Mouse (Mus musculus): Measurements from ENCODE around the gene Daam1. TPM values are rescaled to one million over a fixed set of nuclear protein-coding genes. Genes with fewer than 3 reads are reported as not detected.

The Daam1 gene
- polyA plus RNA-seq, 1 experiment from 2014 or later: 8.5 TPM

DNA sequence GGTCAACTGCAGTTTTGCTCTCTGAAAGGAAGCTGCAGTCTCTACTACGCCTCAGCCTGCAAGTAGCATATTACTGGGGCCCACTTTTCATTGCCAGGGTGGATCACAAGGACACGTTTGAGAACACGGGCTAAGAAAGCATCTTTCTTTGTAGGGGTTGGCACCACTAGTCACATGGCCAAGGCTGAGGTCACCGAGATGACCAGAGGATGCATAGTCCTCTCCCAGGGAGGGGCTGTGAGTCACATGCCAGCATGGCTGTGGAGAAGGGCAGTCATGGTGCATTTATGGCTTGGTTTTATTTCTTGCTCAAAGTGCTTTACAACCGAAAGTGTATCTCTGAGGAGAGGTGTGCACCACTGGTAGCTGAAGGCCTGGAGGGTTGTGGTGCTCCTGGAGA, 67.4 kb downstream of the Daam1 start:
- WGBS: 79% methylated on average over 5 of the region's 5 CpGs
- Histone ChIP-seq H3K27ac (replicated peaks; ENCODE audit: low read depth, low read length) (no peak overlapping the region), H3K4me1 (ENCODE audit: control insufficient read depth, insufficient read depth, low read length) (no peaks in the 10 kb centered on the region)

DNA sequence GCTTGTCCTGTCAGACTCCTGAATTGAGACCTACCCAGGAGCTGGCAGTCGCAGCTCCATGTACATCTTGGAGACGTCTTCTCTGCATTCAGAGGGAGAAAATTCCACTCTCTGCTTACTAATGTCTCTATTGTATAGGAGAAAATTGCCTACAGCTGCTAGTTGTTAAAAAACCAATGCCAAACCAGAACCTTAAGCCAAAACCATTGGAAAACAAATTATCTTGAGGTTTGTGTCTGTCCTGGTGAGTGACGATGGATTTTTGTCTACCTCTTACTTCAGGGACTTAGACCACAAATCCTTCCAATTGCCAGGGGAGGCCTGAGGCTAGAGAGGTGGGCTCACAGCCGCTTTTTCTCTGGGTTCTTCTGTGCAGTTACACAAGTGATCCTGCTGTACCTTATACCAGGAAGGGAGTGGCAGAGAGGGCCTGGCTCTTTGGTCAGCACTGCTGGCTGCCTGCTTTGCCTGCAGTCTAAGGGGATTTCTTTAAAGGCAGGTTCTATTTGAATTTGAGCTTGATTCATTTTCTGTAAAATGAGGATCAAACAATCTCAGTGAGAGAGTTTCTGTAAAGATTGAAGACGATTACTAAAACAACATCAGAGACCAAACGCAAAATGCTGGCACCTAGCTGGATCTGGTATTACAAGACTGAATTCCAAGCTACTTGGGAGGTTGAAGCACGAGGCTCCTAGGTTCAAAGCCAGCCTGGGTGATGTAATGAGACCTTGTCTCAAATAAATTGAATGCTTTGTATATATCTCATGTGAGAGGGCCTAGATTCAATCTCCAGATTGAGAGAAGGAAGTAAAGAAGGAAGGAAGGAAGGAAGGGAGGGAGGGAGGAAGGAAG, 68.0 kb downstream of the Daam1 start:
- no peak overlapping the region for H3K27ac ChIP-seq (replicated peaks; ENCODE audit: low read depth, low read length)
- H3K27me3 ChIP-seq (ENCODE audit: control insufficient read depth, insufficient read depth, low read length): no peaks in the 10 kb centered on the region
- no peaks in the 10 kb centered on the region; the same call in 1 of the 2 replicates for H3K36me3 ChIP-seq (ENCODE audit: control insufficient read depth, insufficient read depth, low read length)
- no peak overlapping the region for H3K4me3 ChIP-seq (ENCODE audit: low read depth, low read length)
- WGBS: 73% methylated on average over 7 of the region's 7 CpGs
- no peaks in the 10 kb centered on the region for H3K4me1 ChIP-seq (ENCODE audit: control insufficient read depth, insufficient read depth, low read length)
- no peaks in the 10 kb centered on the region for H3K9me3 ChIP-seq (ENCODE audit: control insufficient read depth, low read length)
- DNase-seq (ENCODE audit: low spot score): no peak
- no peak overlapping the region for H3K4me2 ChIP-seq (ENCODE audit: low read depth, severe bottlenecking)
- no peak for ATAC-seq (ENCODE audit: insufficient number of reproducible peaks, low FRiP score, low TSS enrichment, low read depth)
- H3K9ac ChIP-seq (ENCODE audit: low read length): no peak overlapping the region

More for the DNA sequence above, 67.4 kb downstream of the Daam1 start:
- no peak for DNase-seq (ENCODE audit: low spot score)
- Histone ChIP-seq H3K9me3 (ENCODE audit: control insufficient read depth, low read length) (no peaks in the 10 kb centered on the region), H3K4me3 (ENCODE audit: low read depth, low read length) (no peak overlapping the region), H3K9ac (ENCODE audit: low read length) (no peak overlapping the region), H3K36me3 (ENCODE audit: control insufficient read depth, insufficient read depth, low read length) (no peaks in the 10 kb centered on the region; the same call in 1 of the 2 replicates), H3K4me2 (ENCODE audit: low read depth, severe bottlenecking) (no peak overlapping the region), H3K27me3 (ENCODE audit: control insufficient read depth, insufficient read depth, low read length) (no peaks in the 10 kb centered on the region)
- ATAC-seq (ENCODE audit: insufficient number of reproducible peaks, low FRiP score, low TSS enrichment, low read depth): no peak

DNA sequence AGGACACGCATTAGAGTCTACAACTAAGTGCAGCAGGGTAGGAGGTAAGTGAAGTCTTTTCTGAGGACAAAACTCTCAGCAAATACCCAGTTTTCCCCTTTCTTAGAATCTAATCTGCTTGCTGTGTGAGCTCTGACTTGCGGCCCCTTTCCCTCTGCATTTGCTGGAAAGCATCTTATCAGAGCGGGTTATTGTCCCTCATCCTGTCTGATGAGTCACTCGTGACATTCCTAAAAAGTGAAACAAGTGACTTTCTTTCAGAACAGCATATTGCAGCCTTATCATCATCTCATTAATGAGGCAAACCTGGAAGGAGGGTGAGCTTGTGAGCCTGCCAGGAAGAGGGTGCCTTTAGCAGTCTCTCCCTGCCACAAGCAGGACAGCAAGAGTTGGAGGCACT, 68.7 kb downstream of the Daam1 start:
- Histone ChIP-seq H3K4me2 (ENCODE audit: low read depth, severe bottlenecking) (no peak overlapping the region), H3K9ac (ENCODE audit: low read length) (no peak overlapping the region), H3K4me3 (ENCODE audit: low read depth, low read length) (no peak overlapping the region), H3K9me3 (ENCODE audit: control insufficient read depth, low read length) (no peaks in the 10 kb centered on the region), H3K27me3 (ENCODE audit: control insufficient read depth, insufficient read depth, low read length) (no peaks in the 10 kb centered on the region), H3K27ac (replicated peaks; ENCODE audit: low read depth, low read length) (no peak overlapping the region), H3K36me3 (ENCODE audit: control insufficient read depth, insufficient read depth, low read length) (no peaks in the 10 kb centered on the region; the same call in 1 of the 2 replicates), H3K4me1 (ENCODE audit: control insufficient read depth, insufficient read depth, low read length) (no peaks in the 10 kb centered on the region)
- no peak for DNase-seq (ENCODE audit: low spot score)
- no peak for ATAC-seq (ENCODE audit: insufficient number of reproducible peaks, low FRiP score, low TSS enrichment, low read depth)
- 91% methylated on average over 4 of the region's 4 CpGs for WGBS

DNA sequence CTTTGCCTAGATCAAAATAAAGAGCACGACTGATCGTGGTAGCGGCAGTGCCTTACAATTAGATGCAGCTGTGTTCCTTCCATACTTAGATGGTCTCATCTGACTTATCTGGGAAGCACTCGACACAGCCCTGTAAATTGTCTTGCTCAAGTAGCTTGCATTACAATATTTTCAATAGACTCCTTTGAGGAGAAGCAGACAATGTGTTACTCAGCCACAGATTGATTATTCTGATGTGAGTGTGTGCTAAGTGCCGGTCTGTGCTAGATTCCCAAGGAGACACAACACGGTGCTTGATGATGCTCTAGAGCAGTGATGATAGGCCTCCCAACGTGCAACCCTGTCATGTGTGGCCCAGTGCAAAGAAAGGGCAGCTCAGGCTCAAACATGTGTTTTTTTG, 70.3 kb downstream of the Daam1 start:
- 69% methylated on average over 7 of the region's 7 CpGs for WGBS
- H3K27ac ChIP-seq (replicated peaks; ENCODE audit: low read depth, low read length): no peak overlapping the region
- no peaks in the 10 kb centered on the region for H3K27me3 ChIP-seq (ENCODE audit: control insufficient read depth, insufficient read depth, low read length)
- H3K4me3 ChIP-seq (ENCODE audit: low read depth, low read length): no peak overlapping the region
- no peak overlapping the region for H3K9ac ChIP-seq (ENCODE audit: low read length)
- H3K9me3 ChIP-seq (ENCODE audit: control insufficient read depth, low read length): no peaks in the 10 kb centered on the region
- H3K4me2 ChIP-seq (ENCODE audit: low read depth, severe bottlenecking): no peak overlapping the region
- H3K4me1 ChIP-seq (ENCODE audit: control insufficient read depth, insufficient read depth, low read length): no peaks in the 10 kb centered on the region
- ATAC-seq (ENCODE audit: insufficient number of reproducible peaks, low FRiP score, low TSS enrichment, low read depth): no peak
- no peaks in the 10 kb centered on the region; the same call in 1 of the 2 replicates for H3K36me3 ChIP-seq (ENCODE audit: control insufficient read depth, insufficient read depth, low read length)
- no peak for DNase-seq (ENCODE audit: low spot score)

DNA sequence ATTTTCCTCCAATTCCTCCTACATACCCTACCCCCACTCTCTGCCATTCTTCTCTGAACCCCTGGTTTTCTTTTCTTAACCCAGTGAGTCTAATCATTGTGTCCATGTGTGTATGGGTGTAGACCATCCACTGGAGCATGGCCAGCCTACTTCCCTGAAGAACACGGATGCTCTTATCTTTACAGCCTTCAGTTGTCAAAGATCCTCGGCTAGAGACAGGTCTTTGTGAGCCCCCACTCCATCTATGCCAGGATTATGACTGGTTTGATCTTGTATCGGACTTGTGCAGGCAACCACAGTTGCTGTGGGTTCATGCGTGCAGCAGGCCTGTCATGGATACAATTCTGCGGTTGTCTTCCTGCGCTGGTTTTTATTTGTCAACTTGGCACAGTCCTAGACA, 71.0 kb downstream of the Daam1 start:
- 93% methylated on average over 6 of the region's 6 CpGs for WGBS
- DNase-seq (ENCODE audit: low spot score): no peak
- no peak for ATAC-seq (ENCODE audit: insufficient number of reproducible peaks, low FRiP score, low TSS enrichment, low read depth)

DNA sequence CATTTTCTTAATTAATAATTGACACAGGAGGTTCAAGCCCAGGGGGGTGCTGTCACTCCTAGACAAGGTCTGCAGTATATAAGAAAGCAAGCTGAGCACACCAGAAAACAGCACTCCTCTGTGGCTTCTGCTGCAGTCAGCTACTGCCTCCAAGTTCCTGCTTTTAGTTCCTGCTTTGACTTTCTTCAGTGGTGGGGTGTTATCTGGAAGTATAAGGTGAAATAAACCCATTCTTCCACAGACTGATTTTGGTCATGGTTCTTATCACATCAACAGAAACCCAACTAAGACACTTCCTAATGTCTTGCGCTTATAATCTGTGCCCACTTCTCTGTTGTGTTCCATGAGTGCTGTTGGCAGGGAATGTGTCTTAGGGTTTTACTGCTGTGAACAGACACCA, 71.4 kb downstream of the Daam1 start:
- Histone ChIP-seq H3K27me3 (ENCODE audit: control insufficient read depth, insufficient read depth, low read length) (no peaks in the 10 kb centered on the region), H3K4me3 (ENCODE audit: low read depth, low read length) (no peak overlapping the region), H3K36me3 (ENCODE audit: control insufficient read depth, insufficient read depth, low read length) (no peaks in the 10 kb centered on the region), H3K27ac (replicated peaks; ENCODE audit: low read depth, low read length) (no peak overlapping the region), H3K9me3 (ENCODE audit: control insufficient read depth, low read length) (no peaks in the 10 kb centered on the region), H3K9ac (ENCODE audit: low read length) (no peak overlapping the region), H3K4me2 (ENCODE audit: low read depth, severe bottlenecking) (no peak overlapping the region), H3K4me1 (ENCODE audit: control insufficient read depth, insufficient read depth, low read length) (no peaks in the 10 kb centered on the region)
- ATAC-seq (ENCODE audit: insufficient number of reproducible peaks, low FRiP score, low TSS enrichment, low read depth) (no peak), DNase-seq (ENCODE audit: low spot score) (no peak)
- WGBS: 94% methylated on average over 1 of the region's 1 CpGs

More for the DNA sequence above, 71.0 kb downstream of the Daam1 start:
- H3K9ac ChIP-seq (ENCODE audit: low read length): no peak overlapping the region
- no peak overlapping the region for H3K27ac ChIP-seq (replicated peaks; ENCODE audit: low read depth, low read length)
- no peak overlapping the region for H3K4me3 ChIP-seq (ENCODE audit: low read depth, low read length)
- H3K27me3 ChIP-seq (ENCODE audit: control insufficient read depth, insufficient read depth, low read length): no peaks in the 10 kb centered on the region
- no peaks in the 10 kb centered on the region for H3K9me3 ChIP-seq (ENCODE audit: control insufficient read depth, low read length)
- no peaks in the 10 kb centered on the region for H3K4me1 ChIP-seq (ENCODE audit: control insufficient read depth, insufficient read depth, low read length)
- no peaks in the 10 kb centered on the region; the same call in 1 of the 2 replicates for H3K36me3 ChIP-seq (ENCODE audit: control insufficient read depth, insufficient read depth, low read length)
- no peak overlapping the region for H3K4me2 ChIP-seq (ENCODE audit: low read depth, severe bottlenecking)

DNA sequence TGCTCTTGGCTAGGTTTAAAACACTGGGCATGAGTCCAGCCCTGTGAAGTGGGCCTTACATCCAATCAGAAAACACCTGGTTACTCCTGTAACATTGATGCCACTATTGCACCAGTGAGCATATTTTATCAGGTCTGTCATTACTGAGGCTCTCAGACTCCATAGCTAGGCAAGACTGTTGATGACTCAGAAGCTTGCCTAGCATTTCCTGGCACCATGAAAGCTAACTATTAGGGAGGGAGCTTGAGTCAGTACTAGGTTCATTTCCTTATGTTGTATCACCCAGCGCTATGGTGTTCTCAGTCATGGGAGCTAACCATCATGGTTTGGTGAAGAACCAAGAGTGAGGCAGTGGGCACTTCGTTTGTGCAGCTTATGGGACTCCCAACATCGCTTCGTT, 72.3 kb downstream of the Daam1 start:
- no peak for DNase-seq (ENCODE audit: low spot score)
- Histone ChIP-seq H3K4me3 (ENCODE audit: low read depth, low read length) (no peak overlapping the region), H3K27me3 (ENCODE audit: control insufficient read depth, insufficient read depth, low read length) (no peaks in the 10 kb centered on the region), H3K27ac (replicated peaks; ENCODE audit: low read depth, low read length) (no peak overlapping the region), H3K9me3 (ENCODE audit: control insufficient read depth, low read length) (no peaks in the 10 kb centered on the region), H3K9ac (ENCODE audit: low read length) (no peak overlapping the region), H3K36me3 (ENCODE audit: control insufficient read depth, insufficient read depth, low read length) (no peaks in the 10 kb centered on the region), H3K4me1 (ENCODE audit: control insufficient read depth, insufficient read depth, low read length) (no peaks in the 10 kb centered on the region), H3K4me2 (ENCODE audit: low read depth, severe bottlenecking) (no peak overlapping the region)
- no peak for ATAC-seq (ENCODE audit: insufficient number of reproducible peaks, low FRiP score, low TSS enrichment, low read depth)
- WGBS: 93% methylated on average over 4 of the region's 4 CpGs

DNA sequence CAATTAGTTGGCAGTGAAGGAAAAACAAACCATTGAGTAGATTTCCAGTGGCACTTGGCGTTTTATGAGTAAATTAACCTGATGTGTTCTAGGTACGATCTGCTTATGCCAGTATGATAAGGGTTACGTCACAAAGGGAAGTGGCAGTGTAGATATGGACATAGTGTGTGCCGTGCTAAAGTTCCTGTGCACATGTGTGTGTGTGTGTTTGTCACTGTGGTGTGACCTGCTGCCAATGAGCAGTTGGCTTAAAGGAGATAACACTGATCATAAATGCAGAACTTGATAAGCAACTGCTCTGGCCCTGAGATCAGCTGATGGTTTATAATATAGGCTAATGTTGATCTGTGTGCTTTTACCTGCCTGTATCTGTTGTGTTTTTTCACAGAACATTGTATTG, 73.4 kb downstream of the Daam1 start:
- H3K27ac ChIP-seq (replicated peaks; ENCODE audit: low read depth, low read length): no peak overlapping the region
- H3K36me3 ChIP-seq (ENCODE audit: control insufficient read depth, insufficient read depth, low read length): no peaks in the 10 kb centered on the region
- no peak overlapping the region for H3K4me2 ChIP-seq (ENCODE audit: low read depth, severe bottlenecking)
- no peaks in the 10 kb centered on the region for H3K9me3 ChIP-seq (ENCODE audit: control insufficient read depth, low read length)
- H3K9ac ChIP-seq (ENCODE audit: low read length): no peak overlapping the region
- 91% methylated on average over 4 of the region's 4 CpGs for WGBS
- no peak overlapping the region for H3K4me3 ChIP-seq (ENCODE audit: low read depth, low read length)
- no peaks in the 10 kb centered on the region for H3K27me3 ChIP-seq (ENCODE audit: control insufficient read depth, insufficient read depth, low read length)
- ATAC-seq (ENCODE audit: insufficient number of reproducible peaks, low FRiP score, low TSS enrichment, low read depth) (no peak), DNase-seq (ENCODE audit: low spot score) (no peak)
- no peaks in the 10 kb centered on the region for H3K4me1 ChIP-seq (ENCODE audit: control insufficient read depth, insufficient read depth, low read length)

Measured in limb, embryonic 11.5 days (tissue).